Mouse (Mus musculus) liver, adult (tissue): ENCODE results near the gene Muc1.

Source experiments
- GATA4 ChIP-seq: IDR thresholded peaks from 2 replicates; pipeline ENCODE4 v1.6.1; 2014; ENCODE audit warnings: mild to moderate bottlenecking, low read length; ENCODE audit not compliant: insufficient replicate concordance

The Muc1 gene

GRCm38 (mm10) chr3:89228836-89229235 lies at the start of gene Muc1:
Gene Muc1, plus strand, starts transcription at chr3:89229057.
- no peak for TF ChIP-seq GATA4

GRCm38 (mm10) chr3:89181749-89182500 lies 46.9 kb upstream of the Muc1 start:
- TF ChIP-seq GATA4 = no peak

- TF ChIP-seq GATA4 = no peak
Observed at GRCm38 (mm10) chr3:89182531-89183057, 46.3 kb upstream of the Muc1 start.

GRCm38 (mm10) chr3:89183058-89183958 lies 45.5 kb upstream of the Muc1 start, which contains the start of gene Fam189b:
Gene Fam189b, plus strand, starts transcription at chr3:89183143.
- TF ChIP-seq GATA4 = no peak

- TF ChIP-seq GATA4 = no peak
Observed at GRCm38 (mm10) chr3:89183959-89184315, 44.9 kb upstream of the Muc1 start.

GRCm38 (mm10) chr3:89187197-89187596 lies 41.7 kb upstream of the Muc1 start:
- TF ChIP-seq GATA4 = no peak

- no peak for TF ChIP-seq GATA4
Observed at GRCm38 (mm10) chr3:89187690-89188477, 41.0 kb upstream of the Muc1 start.

GRCm38 (mm10) chr3:89188478-89188875 lies 40.4 kb upstream of the Muc1 start:
- no peak for TF ChIP-seq GATA4

GRCm38 (mm10) chr3:89190436-89190835 lies 38.4 kb upstream of the Muc1 start:
- no peak for TF ChIP-seq GATA4

- no peak for TF ChIP-seq GATA4
Observed at GRCm38 (mm10) chr3:89193351-89193750, 35.5 kb upstream of the Muc1 start.

GRCm38 (mm10) chr3:89193853-89194252 lies 35.0 kb upstream of the Muc1 start:
- TF ChIP-seq GATA4 = no peak

GRCm38 (mm10) chr3:89195979-89196877 lies 32.6 kb upstream of the Muc1 start:
- TF ChIP-seq GATA4 = no peak; the same call in 1 of the 2 replicates

GRCm38 (mm10) chr3:89199839-89200238 lies 29.0 kb upstream of the Muc1 start:
- TF ChIP-seq GATA4 = no peak
